Mouse (Mus musculus) urinary bladder, postnatal 36 days (tissue): ENCODE measurements at regions not wholly inside any gene's neighbourhood (a gene's known extent, or its start where the extent isn't known, plus 50 kb on each side); places are given as distances from the start of the nearest gene placed in this dataset.
A peak's percentile ranks its signal among the peaks of the same experiment; 100 is the strongest.

Experiments
- DNase-seq, 2 experiments: peaks; one replicate each; pipeline ENCODE4 v3.0.0; 2022; ENCODE audit warnings: low spot score in 2 of 2, mixed read lengths in 1 of 2

GRCm38 (mm10) chr6:7941786-7942185 lies 97.1 kb downstream of the C1galt1 start:
- peak in 1 of 2 experiments; percentile 29 for DNase-seq

- no peak for DNase-seq
Observed at GRCm38 (mm10) chr6:7943192-7943591, 98.5 kb downstream of the C1galt1 start.

GRCm38 (mm10) chr6:7943656-7944055 lies 99.0 kb downstream of the C1galt1 start:
- no peak for DNase-seq
